Mouse (Mus musculus): ENCODE data around the gene G3bp1.

- TF ChIP-seq ZMIZ1 (IDR thresholded peaks at IDR 0.05; ENCODE audit: low read depth, low read length) (no peak), CTCF (IDR thresholded peaks at IDR 0.05 in 2 of 3, conservative IDR thresholded peaks at IDR 0.05 in 1 of 3; ENCODE audit: control insufficient read depth in 1 of 3, insufficient read depth in 1 of 3, low read depth in 2 of 3, low read length in 3 of 3, poor library complexity in 1 of 3, severe bottlenecking in 1 of 3) (no peak), E2F4 (IDR thresholded peaks at IDR 0.05; ENCODE audit: borderline replicate concordance, low read depth, low read length) (no peak), TAL1 (IDR thresholded peaks at IDR 0.05; ENCODE audit: low read length) (no peak), GATA1 (IDR thresholded peaks at IDR 0.05; ENCODE audit: low read depth, low read length) (no peak), MAZ (IDR thresholded peaks at IDR 0.05; ENCODE audit: low read depth, low read length) (no peak), BHLHE40 (IDR thresholded peaks at IDR 0.05; ENCODE audit: borderline replicate concordance, low read depth, low read length) (no peak), POLR2A (IDR thresholded peaks at IDR 0.05; ENCODE audit: control insufficient read depth in 1 of 2, insufficient read depth in 1 of 2, low read depth in 1 of 2, low read length in 2 of 2, poor library complexity in 1 of 2) (no peak), EP300 (IDR thresholded peaks at IDR 0.05; ENCODE audit: low read depth in 1 of 2, low read length in 2 of 2) (no peak)
Observed at GRCm38 (mm10) chr11:55450311-55450710, 19.2 kb upstream of the G3bp1 start.

All from MEL (cell line).